ENCODE assay signal across 8 mouse cellular contexts in the genomic region with DNA sequence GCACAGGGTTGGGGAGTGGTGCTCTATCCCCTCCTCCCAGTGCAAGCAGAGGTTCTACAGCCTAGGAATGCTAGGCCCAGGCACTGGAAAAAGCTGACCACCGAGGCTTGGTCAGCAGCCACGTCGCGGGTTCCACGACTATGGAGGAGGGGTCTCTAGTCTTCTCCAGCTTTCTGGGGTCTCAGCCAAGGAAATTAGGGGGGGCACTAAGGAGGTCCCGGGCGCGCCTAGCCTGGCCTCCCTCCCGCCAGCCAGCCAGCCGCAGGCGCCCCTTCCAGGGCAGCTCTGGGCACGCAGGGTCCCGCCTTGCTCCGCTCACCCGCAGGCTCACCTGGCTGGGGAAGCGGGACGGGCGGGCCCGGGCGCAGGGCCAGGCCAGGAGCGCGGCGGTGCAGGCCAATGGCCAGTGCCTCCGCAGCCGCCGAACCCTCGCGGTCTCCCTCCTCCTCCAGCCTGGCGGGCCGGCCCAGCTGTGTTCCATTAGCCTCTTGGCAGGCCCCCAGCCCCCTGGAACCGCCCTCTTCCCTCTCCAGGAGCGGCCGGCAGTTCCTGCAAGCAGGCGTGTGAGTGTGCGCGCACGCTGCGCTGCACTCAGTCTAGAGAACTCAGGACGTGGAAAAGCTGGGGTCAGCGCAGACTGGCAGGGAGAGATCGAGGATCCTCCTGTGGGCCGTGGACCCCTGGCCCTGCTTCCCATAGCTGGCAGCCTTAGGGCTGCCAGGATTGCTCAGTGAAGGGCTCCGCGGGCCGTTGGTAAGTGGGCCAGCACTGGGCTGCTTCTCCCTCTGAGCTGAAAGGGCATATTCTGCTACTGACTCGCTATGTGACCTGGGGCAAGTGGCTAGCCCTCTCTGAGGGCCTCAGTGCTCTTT. TPM values are rescaled to one million over a fixed set of nuclear protein-coding genes. Genes with fewer than 3 reads are reported as not detected.
DNase-seq lines count a peak whose midpoint lies in the region; ATAC-seq and TF ChIP-seq lines count a peak whose summit lies in the region.

A gene (plus strand): TSS at position 510 of the 872 bp plus-strand sequence.

- H3ac ChIP-seq in myocyte (ENCODE audit: control insufficient read depth, insufficient read length) = no peak within 1 kb of the TSS

- peak within 1 kb of the TSS; percentile 73 for H3K4me2 ChIP-seq in limb, embryonic 15.5 days
- H3K4me2 ChIP-seq in myocyte (ENCODE audit: low read depth) = peak within 1 kb of the TSS; percentile 71

- TF ChIP-seq POLR2A in myocyte (IDR thresholded peaks at IDR 0.05; ENCODE audit: insufficient read length, low read depth) = peak; percentile 61

- peak within 1 kb of the TSS; percentile 59 for H3K9ac ChIP-seq in limb, embryonic 15.5 days

- no peaks in the 10 kb centered on the region for H3K36me3 ChIP-seq in heart, embryonic 10.5 days
- peaks cover 17% of the 10 kb centered on the region for H3K36me3 ChIP-seq in limb, embryonic 15.5 days
- no peaks in the 10 kb centered on the region for H3K36me3 ChIP-seq in myocyte (ENCODE audit: control insufficient read depth, insufficient read depth)

- no peaks in the 10 kb centered on the region for H3K79me2 ChIP-seq in myocyte (ENCODE audit: control insufficient read depth, insufficient read depth)

- WGBS in heart, embryonic 10.5 days = under 1% methylated on average over 46 of the region's 46 CpGs
- WGBS in limb, embryonic 15.5 days = under 1% methylated on average over 45 of the region's 46 CpGs

- H3K9me3 ChIP-seq in heart, embryonic 10.5 days = no peaks in the 10 kb centered on the region
- H3K9me3 ChIP-seq in limb, embryonic 15.5 days = no peaks in the 10 kb centered on the region

- H3K4me3 ChIP-seq in heart, embryonic 10.5 days = peak within 1 kb of the TSS; percentile 66
- H3K4me3 ChIP-seq in limb, embryonic 15.5 days = peak within 1 kb of the TSS; percentile 53
- H3K4me3 ChIP-seq in myocyte = no peak within 1 kb of the TSS

- peak; percentile 89 for ATAC-seq in limb, embryonic 15.5 days (ENCODE audit: insufficient number of reproducible peaks, low FRiP score, low TSS enrichment, low read depth)

- peak; percentile 73 for DNase-seq in layer of hippocampus, adult 11-12 months (ENCODE audit: low spot score)
- no peak for DNase-seq in layer of hippocampus, adult 9-10 months (ENCODE audit: low spot score)
- DNase-seq in fibroblast of lung, adult 2 months (ENCODE audit: low read depth) = peak; percentile 84
- peak; percentile 90 for DNase-seq in heart, embryonic 10.5 days (ENCODE audit: low spot score)
- peak; percentile 92 for DNase-seq in kidney, adult 8-10 months
- peak; percentile 94 for DNase-seq in testis, postnatal 10 days (ENCODE audit: low spot score)

- H3K27ac ChIP-seq in heart, embryonic 10.5 days = peak within 1 kb of the TSS; percentile 93
- peak within 1 kb of the TSS; percentile 97 for H3K27ac ChIP-seq in limb, embryonic 15.5 days

- peaks cover 53% of the 10 kb centered on the region for H3K4me1 ChIP-seq in heart, embryonic 10.5 days
- peaks cover 86% of the 10 kb centered on the region for H3K4me1 ChIP-seq in limb, embryonic 15.5 days

- peaks cover 48% of the 10 kb centered on the region for H3K27me3 ChIP-seq in heart, embryonic 10.5 days (ENCODE audit: insufficient read depth, poor library complexity, severe bottlenecking)
- H3K27me3 ChIP-seq in limb, embryonic 15.5 days = no peaks in the 10 kb centered on the region
- H3K27me3 ChIP-seq in myocyte (ENCODE audit: control insufficient read depth, insufficient read depth, insufficient read length) = no peaks in the 10 kb centered on the region

TF ChIP-seq in myocyte, 11 proteins besides CTCF, POLR2A, EP300 and RAD21:
- peak; percentile 38 for TF ChIP-seq POLR2AphosphoS2 (IDR thresholded peaks at IDR 0.05; ENCODE audit: insufficient read length, low read depth)
- peak in 1 of 3 experiments; percentile 66 for TF ChIP-seq MYOD1 (IDR thresholded peaks at IDR 0.05; ENCODE audit: control insufficient read depth in 1 of 3, insufficient read length in 2 of 3, low read depth in 2 of 3)
- TF ChIP-seq TCF3 (IDR thresholded peaks at IDR 0.05; ENCODE audit: insufficient read length, low read depth) = no peak
- TF ChIP-seq TCF12 (IDR thresholded peaks at IDR 0.05; ENCODE audit: insufficient read depth, poor library complexity, severe bottlenecking) = no peak
- no peak for TF ChIP-seq CEBPB (IDR thresholded peaks at IDR 0.05; ENCODE audit: insufficient read depth, poor library complexity, severe bottlenecking)
- peak in 1 of 3 experiments; percentile 59 for TF ChIP-seq MYOG (IDR thresholded peaks at IDR 0.05; ENCODE audit: control insufficient read depth in 1 of 3, insufficient read depth in 1 of 3, insufficient read length in 2 of 3, low read depth in 2 of 3)

RNA-seq across cellular contexts. Expression of the gene that starts here (rescaled TPM):
- polyA plus RNA-seq in heart, embryonic 10.5 days (2016; fragmentation: Nextera tagmentation; extraction: Ambion mirVana) = 11.0 and 11.7 TPM in 2 replicates
- polyA plus RNA-seq in limb, embryonic 15.5 days (2015; fragmentation: Nextera tagmentation; extraction: Ambion mirVana) = 175 and 199 TPM in 2 replicates
- 13.9 TPM for polyA plus RNA-seq in myocyte (2012; fragmentation: generic; extraction: Trizol)

Comparison
In these comparisons a context has a peak if more than half of its experiments do, and no peak if none do; other contexts are left out.
1. RNA of the gene that starts here (polyA plus RNA-seq): 175 to 199 TPM in limb, embryonic 15.5 days; 13.9 TPM in myocyte (single experiment) and 11.0 to 11.7 TPM in heart, embryonic 10.5 days; every median in the first group is over 10 times any median in the second.